Mouse (Mus musculus): ENCODE data around the gene Dnajb8. TPM values are rescaled to one million over a fixed set of nuclear protein-coding genes. Genes with fewer than 3 reads are reported as not detected.

The Dnajb8 gene
- polyA plus RNA-seq, 1 experiment from 2014 or later, result not detected

DNA sequence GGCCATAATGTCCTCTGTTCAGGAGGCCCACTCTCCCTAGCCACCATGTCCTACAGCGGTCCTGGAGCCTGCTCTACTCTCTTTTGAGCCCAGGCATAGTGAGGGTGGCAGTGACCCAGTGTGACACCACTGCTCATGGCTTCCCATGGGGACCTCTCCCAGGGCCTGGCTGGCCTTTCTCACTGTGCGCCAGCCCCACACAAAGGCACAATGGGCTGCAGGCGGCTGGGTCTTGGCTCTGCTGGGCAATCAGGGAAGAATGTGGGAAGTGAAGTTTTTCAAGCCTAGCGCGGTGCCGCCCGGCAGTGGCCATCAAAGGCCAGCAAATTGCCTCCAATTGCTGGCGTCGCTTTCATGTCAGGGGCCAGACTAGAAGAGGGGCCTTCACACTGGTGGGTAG is 40.1 kb downstream of the Dnajb8 start:
- no peaks in the 10 kb centered on the region for H3K4me1 ChIP-seq
- no peaks in the 10 kb centered on the region for H3K9me3 ChIP-seq
- no peak for ATAC-seq (ENCODE audit: insufficient number of reproducible peaks, insufficient read depth, low FRiP score, low TSS enrichment, low read depth)
- no peak overlapping the region for H3K4me2 ChIP-seq
- no peaks in the 10 kb centered on the region for H3K27me3 ChIP-seq
- no peak overlapping the region for H3K27ac ChIP-seq
- H3K36me3 ChIP-seq, result peaks cover 9% of the 10 kb centered on the region
- no peak overlapping the region for H3K4me3 ChIP-seq
- no peak overlapping the region for H3K9ac ChIP-seq
- WGBS, result 58% methylated on average over 9 of the region's 9 CpGs

DNA sequence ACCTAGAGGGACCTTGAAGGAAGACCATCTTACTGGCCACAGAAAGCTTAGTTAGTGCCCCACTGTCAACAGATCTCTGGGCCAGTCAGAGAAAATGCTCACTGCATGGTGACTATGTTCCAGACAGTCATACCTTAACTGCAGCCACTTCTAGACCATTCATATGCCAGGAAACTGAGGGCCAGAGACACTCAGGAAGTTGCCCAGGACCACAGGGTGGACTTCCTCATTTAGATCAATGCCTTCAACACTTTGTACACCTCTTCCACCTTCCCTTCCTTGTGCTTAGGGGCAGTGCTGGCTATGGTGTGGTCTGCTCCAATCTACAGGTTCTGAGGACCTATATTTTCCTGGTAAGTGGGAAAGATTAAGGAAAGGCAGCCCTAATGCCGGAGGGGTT is 43.3 kb downstream of the Dnajb8 start:
- ATAC-seq (ENCODE audit: insufficient number of reproducible peaks, insufficient read depth, low FRiP score, low TSS enrichment, low read depth), result no peak
- Histone ChIP-seq H3K4me2 (no peak overlapping the region), H3K9me3 (no peaks in the 10 kb centered on the region), H3K36me3 (no peaks in the 10 kb centered on the region; the same call in 1 of the 2 replicates), H3K27me3 (no peaks in the 10 kb centered on the region), H3K9ac (no peak overlapping the region), H3K4me3 (no peak overlapping the region), H3K4me1 (no peaks in the 10 kb centered on the region), H3K27ac (no peak overlapping the region)
- 81% methylated on average over 1 of the region's 1 CpGs for WGBS

DNA sequence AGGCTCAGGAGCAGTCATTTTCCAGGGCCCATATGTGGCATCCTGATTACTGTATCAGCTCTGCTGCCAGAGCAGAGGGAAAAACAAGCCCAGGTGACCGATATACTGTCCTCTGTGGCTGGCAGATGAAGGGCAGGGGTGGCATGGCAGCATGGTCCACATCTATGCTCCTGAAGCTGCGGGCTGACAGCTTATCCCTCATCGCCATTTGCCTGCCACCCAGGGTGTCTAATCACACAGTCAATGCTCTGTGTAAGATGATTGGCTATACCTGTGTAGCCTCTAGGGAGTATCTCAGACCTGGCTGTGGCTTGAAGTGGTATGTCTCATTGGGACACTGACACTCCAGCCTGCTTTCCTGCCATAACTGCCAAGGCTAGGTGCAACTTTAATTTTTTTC is 44.0 kb downstream of the Dnajb8 start:
- ATAC-seq (ENCODE audit: insufficient number of reproducible peaks, insufficient read depth, low FRiP score, low TSS enrichment, low read depth), result no peak
- no peaks in the 10 kb centered on the region for H3K9me3 ChIP-seq
- 88% methylated on average over 3 of the region's 3 CpGs for WGBS

DNA sequence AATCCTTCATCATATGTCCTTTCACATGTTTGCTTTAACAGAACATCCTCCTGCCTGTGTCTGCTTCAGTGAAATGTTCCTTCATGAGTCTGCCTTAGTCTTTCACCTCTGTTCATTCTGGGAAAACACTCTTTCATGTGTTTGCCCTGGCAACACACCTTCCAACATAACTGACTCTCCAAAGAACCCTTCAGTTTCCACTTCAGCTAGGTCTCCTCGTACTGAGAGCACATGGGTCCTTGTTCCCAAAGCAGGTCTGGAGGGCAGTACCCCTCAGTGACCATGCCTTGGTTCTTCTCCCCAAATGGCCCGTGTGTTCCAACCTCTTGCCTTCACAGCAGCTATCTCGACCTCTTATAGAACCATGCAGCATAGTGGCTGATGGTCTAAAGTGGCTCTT is 45.0 kb downstream of the Dnajb8 start:
- no peak for ATAC-seq (ENCODE audit: insufficient number of reproducible peaks, insufficient read depth, low FRiP score, low TSS enrichment, low read depth)
- H3K4me1 ChIP-seq, result no peaks in the 10 kb centered on the region
- H3K4me2 ChIP-seq, result no peak overlapping the region
- no peak overlapping the region for H3K9ac ChIP-seq
- 91% methylated on average over 3 of the region's 3 CpGs for WGBS
- H3K36me3 ChIP-seq, result no peaks in the 10 kb centered on the region; the same call in 1 of the 2 replicates
- no peak overlapping the region for H3K4me3 ChIP-seq
- no peak overlapping the region for H3K27ac ChIP-seq
- H3K9me3 ChIP-seq, result no peaks in the 10 kb centered on the region
- no peaks in the 10 kb centered on the region for H3K27me3 ChIP-seq

More for the DNA sequence above, 44.0 kb downstream of the Dnajb8 start:
- Histone ChIP-seq H3K27ac (no peak overlapping the region), H3K9ac (no peak overlapping the region), H3K27me3 (no peaks in the 10 kb centered on the region), H3K36me3 (no peaks in the 10 kb centered on the region; the same call in 1 of the 2 replicates), H3K4me1 (no peaks in the 10 kb centered on the region), H3K4me2 (no peak overlapping the region), H3K4me3 (no peak overlapping the region)

DNA sequence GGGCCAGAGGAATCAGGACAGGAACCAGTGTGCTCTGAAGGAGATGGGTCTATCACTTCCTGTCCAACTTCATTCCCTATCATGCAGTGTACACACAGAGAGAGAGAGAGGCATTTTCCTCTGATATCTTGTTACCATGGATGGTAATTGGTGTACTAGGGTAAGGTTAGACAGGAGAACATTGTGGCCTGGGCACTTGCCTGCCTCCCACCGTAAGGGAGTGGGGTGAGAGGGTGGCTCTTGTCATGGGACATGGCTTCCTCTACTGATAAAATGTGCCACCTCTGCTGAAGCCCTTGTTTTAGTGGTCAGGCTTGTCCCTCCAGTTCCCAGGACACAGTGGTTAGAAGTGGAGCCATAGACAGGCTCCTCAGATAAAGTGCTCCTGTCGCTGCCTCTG is 45.9 kb downstream of the Dnajb8 start:
- Histone ChIP-seq H3K4me2 (no peak overlapping the region), H3K36me3 (no peaks in the 10 kb centered on the region; the same call in 1 of the 2 replicates), H3K4me1 (no peaks in the 10 kb centered on the region), H3K9ac (no peak overlapping the region), H3K27ac (no peak overlapping the region), H3K4me3 (no peak overlapping the region), H3K27me3 (no peaks in the 10 kb centered on the region), H3K9me3 (no peaks in the 10 kb centered on the region)
- no peak for ATAC-seq (ENCODE audit: insufficient number of reproducible peaks, insufficient read depth, low FRiP score, low TSS enrichment, low read depth)
- WGBS, result 83% methylated on average over 2 of the region's 2 CpGs

DNA sequence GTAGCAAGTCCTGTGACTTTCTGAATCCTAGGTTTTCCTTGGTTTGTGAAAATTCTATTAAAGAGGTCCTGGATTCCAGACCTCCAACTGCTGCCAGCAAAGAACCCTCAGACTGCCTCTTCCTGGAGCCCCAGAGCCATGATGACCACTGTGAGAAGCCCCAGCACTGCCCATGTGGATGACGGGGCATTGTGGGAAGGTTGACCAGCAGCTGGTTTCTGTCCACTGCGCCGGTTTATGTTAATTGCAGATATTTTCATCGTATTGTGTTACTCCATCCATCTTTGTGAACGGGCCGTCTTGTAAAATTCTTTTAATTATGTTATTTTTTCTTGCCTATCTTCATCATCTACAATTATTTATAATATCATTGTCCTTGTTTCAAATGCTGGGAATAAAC is 52.6 kb downstream of the Dnajb8 start:
- WGBS, result 85% methylated on average over 6 of the region's 6 CpGs
- Histone ChIP-seq H3K4me1 (no peaks in the 10 kb centered on the region), H3K27ac (no peak overlapping the region), H3K36me3 (no peaks in the 10 kb centered on the region), H3K9ac (no peak overlapping the region), H3K4me2 (no peak overlapping the region), H3K27me3 (no peaks in the 10 kb centered on the region), H3K4me3 (no peak overlapping the region), H3K9me3 (no peaks in the 10 kb centered on the region)
- ATAC-seq (ENCODE audit: insufficient number of reproducible peaks, insufficient read depth, low FRiP score, low TSS enrichment, low read depth), result no peak

DNA sequence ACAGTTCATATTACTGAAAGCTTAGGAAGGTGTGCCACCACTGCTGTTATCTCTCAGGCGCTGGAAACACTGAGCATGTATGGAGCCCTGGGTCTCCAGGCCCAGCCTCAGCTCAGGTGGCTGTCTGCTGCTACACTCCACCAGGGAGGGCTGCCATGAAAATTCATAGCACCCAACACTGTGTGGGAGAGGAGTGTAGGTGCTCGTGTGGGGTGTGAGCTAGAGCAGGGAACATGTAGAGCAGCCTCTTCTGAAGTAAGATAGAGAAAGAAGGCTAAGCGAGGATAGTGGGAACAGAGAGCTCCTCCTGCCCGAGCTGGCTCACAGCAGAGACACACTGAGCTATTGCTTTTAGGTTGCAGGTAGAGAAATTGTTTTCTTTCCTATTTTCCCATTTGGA is 54.2 kb downstream of the Dnajb8 start:
- no peaks in the 10 kb centered on the region for H3K9me3 ChIP-seq
- H3K4me1 ChIP-seq, result no peaks in the 10 kb centered on the region
- no peak overlapping the region for H3K9ac ChIP-seq
- H3K36me3 ChIP-seq, result no peaks in the 10 kb centered on the region; the same call in 1 of the 2 replicates
- 85% methylated on average over 4 of the region's 4 CpGs for WGBS
- ATAC-seq (ENCODE audit: insufficient number of reproducible peaks, insufficient read depth, low FRiP score, low TSS enrichment, low read depth), result no peak
- H3K4me3 ChIP-seq, result no peak overlapping the region
- no peak overlapping the region for H3K27ac ChIP-seq
- no peak overlapping the region for H3K4me2 ChIP-seq
- H3K27me3 ChIP-seq, result no peaks in the 10 kb centered on the region

DNA sequence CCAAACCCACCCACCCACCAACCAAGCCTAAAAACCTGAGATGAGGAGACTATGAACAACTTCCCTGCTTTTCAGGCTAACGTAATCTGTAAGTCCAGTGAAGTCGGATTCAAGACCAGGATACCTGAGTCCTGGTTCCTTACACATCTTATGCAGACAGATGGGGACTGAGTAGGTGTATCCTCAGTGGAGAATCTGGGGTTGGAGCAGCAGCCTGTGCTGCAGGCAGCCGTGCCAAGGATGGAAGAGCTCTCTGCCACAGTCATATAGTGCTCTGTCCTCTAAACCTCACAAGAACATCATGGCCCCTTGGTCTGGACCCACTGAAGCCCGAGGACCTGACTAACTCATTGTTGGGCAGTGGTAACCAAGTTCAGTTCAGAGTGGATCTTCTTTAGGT is 55.2 kb downstream of the Dnajb8 start:
- Histone ChIP-seq H3K9ac (no peak overlapping the region), H3K4me1 (no peaks in the 10 kb centered on the region), H3K27me3 (no peaks in the 10 kb centered on the region), H3K36me3 (no peaks in the 10 kb centered on the region; the same call in 1 of the 2 replicates), H3K4me3 (no peak overlapping the region), H3K9me3 (no peaks in the 10 kb centered on the region), H3K4me2 (no peak overlapping the region), H3K27ac (no peak overlapping the region)
- 90% methylated on average over 4 of the region's 4 CpGs for WGBS
- no peak for ATAC-seq (ENCODE audit: insufficient number of reproducible peaks, insufficient read depth, low FRiP score, low TSS enrichment, low read depth)

DNA sequence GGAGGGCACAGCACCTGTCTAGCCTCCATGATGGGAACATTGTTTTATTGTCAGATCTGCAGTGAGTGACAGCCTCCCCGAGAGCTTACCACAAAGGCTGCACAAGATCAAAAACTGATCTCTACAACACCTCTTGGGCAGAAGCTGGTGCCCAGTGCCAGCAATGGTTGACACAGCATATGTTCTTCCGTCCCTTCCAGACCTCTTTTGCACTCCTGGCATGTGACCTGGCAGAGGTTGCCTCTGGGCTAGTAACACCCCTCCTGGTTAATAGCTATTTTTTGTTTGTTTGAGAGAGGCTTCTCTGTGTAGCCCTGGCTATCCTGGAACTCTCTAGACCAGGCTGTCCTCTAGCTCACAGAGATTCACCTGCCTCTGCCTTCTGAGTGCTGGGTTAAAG is 56.1 kb downstream of the Dnajb8 start:
- Histone ChIP-seq H3K9me3 (no peaks in the 10 kb centered on the region), H3K27me3 (no peaks in the 10 kb centered on the region), H3K27ac (no peak overlapping the region), H3K36me3 (no peaks in the 10 kb centered on the region; the same call in 1 of the 2 replicates), H3K4me1 (no peaks in the 10 kb centered on the region), H3K4me2 (no peak overlapping the region), H3K4me3 (no peak overlapping the region), H3K9ac (no peak overlapping the region)
- ATAC-seq (ENCODE audit: insufficient number of reproducible peaks, insufficient read depth, low FRiP score, low TSS enrichment, low read depth), result no peak
- WGBS, result 85% methylated on average over 2 of the region's 2 CpGs

DNA sequence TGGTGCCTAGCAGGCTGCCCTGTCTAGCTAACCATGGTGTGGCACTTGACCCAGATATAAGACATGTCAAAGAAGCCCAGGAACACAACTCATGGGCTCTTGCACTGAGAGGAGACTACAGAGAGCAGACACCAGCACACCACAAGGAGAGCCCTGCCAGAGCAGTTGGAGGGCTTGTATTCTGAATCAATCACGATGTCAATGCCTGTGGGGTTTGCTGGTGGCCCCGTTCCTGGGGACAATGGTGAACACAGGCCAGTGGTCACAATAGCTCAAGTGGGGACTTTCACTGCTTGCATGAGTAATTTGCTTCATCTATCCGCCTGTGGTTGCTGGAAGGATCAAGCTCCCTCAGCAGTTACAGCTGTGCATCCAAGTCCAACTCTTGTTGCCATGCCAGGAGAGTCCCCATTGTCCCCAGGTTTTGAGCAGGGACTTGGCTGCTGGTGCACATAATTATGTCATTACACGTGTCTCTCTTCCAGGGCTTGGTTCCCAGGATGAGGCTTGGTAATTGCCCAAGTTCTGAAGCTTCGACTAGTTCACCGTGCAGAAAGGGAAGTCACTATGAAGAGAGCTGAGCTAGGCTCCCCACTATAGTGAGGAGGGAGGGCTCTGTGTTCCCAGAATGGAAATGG is 68.2 kb downstream of the Dnajb8 start:
- Histone ChIP-seq H3K4me2 (no peak overlapping the region), H3K27ac (no peak overlapping the region), H3K4me1 (no peaks in the 10 kb centered on the region), H3K27me3 (no peaks in the 10 kb centered on the region), H3K9ac (no peak overlapping the region), H3K4me3 (no peak overlapping the region), H3K9me3 (no peaks in the 10 kb centered on the region), H3K36me3 (peaks cover 18% of the 10 kb centered on the region)
- 94% methylated on average over 6 of the region's 6 CpGs for WGBS
- ATAC-seq (ENCODE audit: insufficient number of reproducible peaks, insufficient read depth, low FRiP score, low TSS enrichment, low read depth), result no peak

DNA sequence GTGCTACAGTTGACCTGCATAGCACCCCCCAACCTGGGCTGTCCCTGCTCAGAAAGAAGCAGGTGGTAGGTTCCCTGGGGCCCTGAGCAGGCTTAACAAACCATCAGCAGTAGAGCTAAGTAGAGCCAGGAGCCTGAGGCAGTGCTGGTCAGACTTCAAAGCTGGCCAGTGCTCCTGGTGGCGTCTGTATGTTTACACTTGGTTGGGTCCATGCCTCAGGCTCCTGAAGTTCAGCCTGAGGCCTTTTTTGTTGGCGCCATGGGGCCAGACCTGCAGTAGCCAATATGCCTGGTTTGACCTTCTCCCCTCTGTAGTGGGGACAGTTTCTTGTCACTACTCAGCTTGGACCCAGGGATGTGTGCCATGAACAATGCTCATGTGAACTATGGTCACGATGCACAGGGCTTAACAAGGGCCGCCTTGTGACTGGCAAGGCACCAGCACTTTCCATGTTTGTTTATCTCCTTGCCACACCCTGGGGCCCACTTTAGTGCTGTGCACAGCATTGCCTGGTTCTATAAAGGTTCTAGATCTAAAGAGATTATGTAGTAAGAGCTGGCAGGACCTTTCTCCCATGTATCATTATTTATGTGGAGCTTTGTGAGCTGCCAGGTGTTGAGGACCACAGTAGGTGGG is 70.3 kb downstream of the Dnajb8 start:
- no peak overlapping the region for H3K9ac ChIP-seq
- WGBS, result 63% methylated on average over 4 of the region's 4 CpGs

DNA sequence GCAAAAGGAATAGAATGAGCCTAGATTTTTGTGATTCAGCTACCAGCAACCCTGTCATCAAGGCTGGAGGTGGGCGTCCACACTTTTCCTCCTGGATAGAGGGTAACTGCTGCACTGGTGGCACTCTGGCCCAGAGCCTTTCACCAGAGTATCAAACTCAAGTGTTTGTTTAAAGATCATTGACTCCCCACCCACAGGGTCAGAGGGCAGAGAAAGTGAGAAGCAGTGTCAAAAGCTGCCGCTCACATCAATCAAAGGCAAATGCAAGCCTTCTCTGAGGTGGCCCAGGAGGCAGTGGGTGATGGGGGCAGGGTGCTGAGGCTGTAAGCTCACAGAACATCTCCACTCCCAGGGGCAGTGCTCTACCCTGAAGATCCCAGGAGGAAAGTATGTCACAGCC is 77.4 kb downstream of the Dnajb8 start:
- Histone ChIP-seq H3K27me3 (no peaks in the 10 kb centered on the region), H3K9ac (no peak overlapping the region), H3K4me1 (no peaks in the 10 kb centered on the region), H3K4me3 (no peak overlapping the region), H3K9me3 (no peaks in the 10 kb centered on the region), H3K4me2 (no peak overlapping the region), H3K27ac (no peak overlapping the region), H3K36me3 (peaks cover 18% of the 10 kb centered on the region)
- no peak for ATAC-seq (ENCODE audit: insufficient number of reproducible peaks, insufficient read depth, low FRiP score, low TSS enrichment, low read depth)
- 50% methylated on average over 2 of the region's 2 CpGs for WGBS

More for the DNA sequence above, 70.3 kb downstream of the Dnajb8 start:
- Histone ChIP-seq H3K4me2 (no peak overlapping the region), H3K27me3 (no peaks in the 10 kb centered on the region), H3K36me3 (peaks cover 28% of the 10 kb centered on the region), H3K27ac (no peak overlapping the region), H3K9me3 (no peaks in the 10 kb centered on the region), H3K4me1 (no peaks in the 10 kb centered on the region), H3K4me3 (no peak overlapping the region)
- no peak for ATAC-seq (ENCODE audit: insufficient number of reproducible peaks, insufficient read depth, low FRiP score, low TSS enrichment, low read depth)
